Mouse (Mus musculus): ENCODE data around the gene Vmn1r113.
"Not testable (repeated sequence)": the region's sequence is repeated elsewhere in the genome, so short reads cannot be mapped to it uniquely, and the experiment has no call there.

Vmn1r113 gene

DNA sequence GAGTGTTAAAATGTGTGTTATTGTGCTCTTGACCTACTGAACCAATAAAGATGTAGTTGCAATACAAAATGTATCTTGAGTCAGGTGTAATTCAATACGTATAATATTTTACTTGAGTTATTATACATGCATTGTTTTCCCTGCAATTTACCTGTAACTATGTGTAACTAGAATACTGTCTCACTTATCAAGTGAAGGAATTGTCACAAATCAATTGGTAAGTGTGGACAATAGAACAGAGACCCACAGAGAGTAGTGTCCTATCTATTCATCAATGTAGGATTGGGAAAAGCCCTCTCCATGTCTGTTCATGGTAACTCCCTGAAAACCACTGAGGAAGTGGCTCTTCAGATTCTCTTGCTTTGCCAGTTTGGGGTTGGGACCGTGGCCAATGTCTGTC lies at the start of gene Vmn1r113:
Gene Vmn1r113 (plus strand): TSS at position 301 of the 400 bp plus-strand sequence.
- not testable (repeated sequence) for DNase-seq (ENCODE audit: low spot score)

DNA sequence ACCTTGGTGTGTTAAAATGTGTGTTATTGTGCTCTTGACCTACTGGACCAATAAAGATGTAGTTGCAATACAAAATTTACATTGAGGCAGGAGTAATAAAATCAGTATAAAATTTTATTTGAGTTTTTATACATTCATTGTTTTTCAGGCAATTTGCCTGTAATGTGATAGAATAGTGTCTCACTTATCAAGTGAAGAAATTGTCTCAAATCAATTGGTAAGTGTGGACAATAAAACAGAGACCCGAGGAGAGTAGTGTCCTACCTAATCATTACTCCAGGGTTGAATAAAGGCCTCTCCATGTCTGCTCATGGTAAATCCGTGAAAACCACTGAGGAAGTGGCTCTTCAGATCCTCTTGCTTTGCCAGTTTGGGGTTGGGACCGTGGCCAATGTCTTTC lies 16.2 kb upstream of the Vmn1r113 start, which contains the start of gene Vmn1r112:
Gene Vmn1r112 (plus strand): TSS at position 301 of the 400 bp plus-strand sequence.
- DNase-seq (ENCODE audit: low spot score), result not testable (repeated sequence)

DNA sequence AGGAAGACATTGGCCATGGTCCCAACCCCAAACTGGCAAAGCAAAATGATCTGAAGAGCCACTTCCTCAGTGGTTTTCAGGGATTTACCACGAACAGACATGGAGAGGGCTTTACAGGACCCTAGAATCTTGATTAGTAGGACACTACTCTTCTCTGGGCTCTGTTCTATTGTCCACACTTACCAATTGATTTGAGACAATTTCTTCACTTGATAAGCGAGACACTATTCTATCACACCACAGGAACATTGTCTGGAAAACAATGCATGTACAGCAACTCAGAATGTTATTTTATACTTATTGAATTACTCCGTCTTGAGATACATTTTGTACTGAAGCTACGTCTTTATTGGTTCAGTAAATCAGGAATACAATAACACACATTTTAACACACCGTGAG lies 25.0 kb downstream of the Vmn1r113 start, which contains the start of gene Vmn1r114:
Gene Vmn1r114 (minus strand): TSS at position 101 of the 400 bp plus-strand sequence.
- DNase-seq (ENCODE audit: low spot score), result not testable (repeated sequence)
